Mouse (Mus musculus): ENCODE data around the gene Rsu1.

Gene Rsu1

DNA sequence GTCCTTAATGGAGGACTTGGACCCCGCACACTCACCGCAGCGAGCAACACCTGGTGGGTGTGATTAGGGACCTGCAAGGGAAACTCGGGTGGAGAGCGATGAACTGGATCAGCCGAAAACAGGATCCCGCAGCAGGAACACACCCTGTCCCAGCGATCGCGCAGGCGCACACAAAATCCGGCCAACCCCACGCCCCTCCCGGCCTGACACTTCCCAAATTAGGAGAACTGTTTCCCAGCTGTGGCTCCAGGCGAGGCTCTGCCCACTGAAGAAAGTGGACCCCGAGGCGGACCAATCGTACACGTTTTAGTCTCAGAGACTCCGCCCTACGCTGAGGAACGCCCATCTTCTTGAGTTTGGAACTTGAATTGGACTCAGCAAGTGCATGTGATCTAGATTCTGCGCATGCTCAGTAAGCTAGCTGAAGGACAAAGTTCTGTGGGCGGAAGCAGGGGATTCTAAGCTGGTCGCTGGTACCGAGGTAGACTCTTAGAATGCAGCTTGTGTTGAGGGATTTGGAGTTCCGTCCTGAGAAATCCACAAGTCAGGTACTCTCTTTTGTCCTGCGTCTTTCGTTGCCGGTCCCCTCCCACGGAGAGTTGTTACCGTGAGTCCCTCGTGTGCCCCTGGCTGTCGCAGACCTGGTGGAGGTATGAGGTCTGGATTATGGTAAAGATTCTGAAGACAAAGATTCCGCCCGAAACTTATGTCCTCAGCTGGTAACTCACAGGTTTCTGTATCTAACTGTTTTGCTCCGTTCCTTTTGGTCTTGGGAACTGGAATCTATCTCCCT is at the start of gene Rsu1:
Gene Rsu1 (minus strand): TSS at position 251 of the 793 bp plus-strand sequence.
- DNase-seq (ENCODE audit: low read depth, low spot score) = peak; percentile 100

DNA sequence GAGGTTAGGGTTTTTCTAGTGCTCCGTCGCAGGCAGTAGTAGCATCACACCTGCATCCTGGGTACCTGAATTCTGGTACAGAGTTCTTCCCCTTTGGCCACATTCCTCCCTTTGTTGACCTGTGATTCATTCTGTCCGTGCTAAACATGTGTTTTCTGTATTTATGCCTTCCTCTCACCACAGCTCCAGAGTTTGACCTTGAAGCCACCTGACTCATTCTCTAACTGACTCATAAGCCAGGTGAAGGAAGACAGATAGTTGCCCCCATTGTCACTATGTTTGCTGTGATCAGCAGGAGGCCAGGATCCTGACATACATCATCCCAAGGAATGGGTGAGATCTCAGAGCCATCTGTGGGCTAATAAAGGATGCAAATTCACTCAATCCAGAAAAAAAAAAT is 32.2 kb upstream of the Rsu1 start:
- no peak for DNase-seq (ENCODE audit: low read depth, low spot score)

DNA sequence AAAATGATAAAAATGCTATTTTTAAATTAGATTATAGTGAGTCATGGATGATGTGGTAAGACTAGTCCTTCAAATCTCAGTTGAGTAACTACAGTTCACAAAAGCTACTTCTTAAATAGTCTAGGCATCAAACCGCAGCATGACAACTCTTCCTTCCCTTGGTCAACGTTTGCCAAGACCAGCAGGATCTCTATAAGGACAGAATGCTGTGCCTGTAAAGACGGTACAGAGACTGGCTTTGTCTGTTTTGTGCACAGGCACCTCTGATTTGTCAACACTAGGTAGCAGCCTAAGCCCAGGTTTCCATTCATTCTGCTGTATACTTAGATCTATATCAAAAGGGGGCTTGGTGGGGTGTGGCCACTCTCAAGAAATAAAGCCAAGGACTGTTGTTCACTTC is 27.8 kb upstream of the Rsu1 start:
- DNase-seq (ENCODE audit: low read depth, low spot score) = peak; percentile 44

DNA sequence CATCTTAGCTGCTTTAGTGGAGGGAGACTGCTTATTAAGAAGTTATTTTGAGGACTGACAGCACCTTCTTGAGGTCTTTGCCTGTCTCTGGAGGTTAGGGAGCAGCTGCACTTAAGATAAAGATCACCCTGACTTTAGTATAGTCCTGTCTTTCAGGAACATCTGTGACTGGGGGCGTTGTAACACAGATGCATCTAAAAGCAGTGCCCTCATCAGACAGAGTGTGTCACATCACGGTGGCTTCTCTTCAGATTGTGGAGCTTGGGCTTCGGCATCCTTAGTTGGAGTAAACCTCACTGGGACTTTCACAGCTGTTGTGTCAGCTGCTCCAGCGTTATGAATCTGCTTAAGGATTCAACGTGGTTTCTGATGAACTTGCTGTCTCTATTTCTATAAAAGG is 26.5 kb upstream of the Rsu1 start:
- DNase-seq (ENCODE audit: low read depth, low spot score) = peak; percentile 61

DNA sequence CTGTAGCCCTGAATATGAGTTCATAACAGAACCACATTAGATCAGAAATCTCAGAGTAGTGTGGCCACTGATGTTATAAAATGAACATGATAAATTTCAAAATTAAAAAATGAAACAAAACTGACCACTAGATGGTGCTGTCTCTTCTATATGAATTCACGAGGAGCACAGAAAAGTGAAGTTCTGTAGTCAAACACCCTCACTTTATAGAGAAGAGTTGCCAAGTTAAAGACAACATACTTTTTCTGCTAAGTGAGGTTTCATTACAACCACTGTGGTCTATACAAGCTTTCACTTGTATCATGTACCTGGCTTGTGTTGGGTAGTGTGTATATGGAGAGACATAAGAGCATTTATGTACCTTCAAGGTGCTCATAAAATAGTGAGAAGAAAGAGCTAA is 19.4 kb upstream of the Rsu1 start:
- peak; percentile 43 for DNase-seq (ENCODE audit: low read depth, low spot score)

DNA sequence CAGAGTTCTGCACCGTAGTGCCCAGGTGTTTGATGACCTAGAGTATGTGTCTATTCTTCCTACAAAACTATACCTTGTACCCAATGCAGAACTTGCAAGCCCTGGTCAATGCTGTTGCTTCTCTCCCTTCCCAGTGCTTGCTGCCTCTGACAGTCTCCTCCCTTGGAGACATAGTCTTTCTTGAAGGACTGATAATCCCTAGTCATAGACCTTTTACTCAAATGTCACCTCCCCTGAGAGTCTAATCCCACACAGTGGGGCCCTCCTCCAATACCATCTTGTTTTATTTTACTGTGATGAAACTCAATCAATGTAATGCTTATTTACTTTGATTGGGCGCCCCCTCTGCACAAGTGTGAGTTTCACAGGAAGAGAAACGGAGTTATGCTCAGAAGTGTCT is 18.9 kb upstream of the Rsu1 start:
- no peak for DNase-seq (ENCODE audit: low read depth, low spot score)

DNA sequence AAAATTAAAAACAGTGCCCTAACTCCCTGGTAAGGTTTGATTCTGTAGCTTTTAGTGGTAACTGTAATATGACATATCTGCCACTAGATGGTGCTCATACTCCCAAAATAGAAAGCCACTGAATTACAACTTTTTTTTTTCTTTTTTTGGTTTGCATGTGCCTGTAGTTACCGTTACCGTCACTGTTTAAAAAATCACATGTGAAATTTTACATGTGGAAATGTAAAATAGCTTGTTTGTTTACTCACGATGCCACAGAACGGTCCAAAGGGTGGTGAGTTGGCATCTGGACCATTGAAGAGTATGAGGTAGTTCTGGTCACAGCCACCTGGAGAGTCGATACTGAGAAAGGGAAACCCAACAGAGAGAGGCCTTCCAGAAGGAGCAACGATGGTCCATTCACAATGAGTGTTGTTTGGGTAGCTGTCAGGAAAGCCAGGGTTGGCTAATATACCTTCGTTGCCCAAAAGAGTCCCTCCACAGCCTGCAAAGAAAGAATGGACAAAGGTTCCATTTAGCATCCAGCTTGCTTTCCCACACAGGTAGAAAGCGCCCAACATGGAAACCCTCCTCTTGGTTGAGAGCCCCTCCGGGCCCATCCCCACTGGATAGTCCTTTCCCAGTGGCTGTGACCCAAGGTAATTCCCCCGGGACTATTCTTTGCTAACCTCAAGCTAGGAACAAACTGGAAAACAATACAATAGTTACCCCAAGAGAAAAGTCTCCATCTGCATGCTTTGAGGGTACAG is 7.1 kb upstream of the Rsu1 start:
- peak; percentile 12 for DNase-seq (ENCODE audit: low read depth, low spot score)

DNA sequence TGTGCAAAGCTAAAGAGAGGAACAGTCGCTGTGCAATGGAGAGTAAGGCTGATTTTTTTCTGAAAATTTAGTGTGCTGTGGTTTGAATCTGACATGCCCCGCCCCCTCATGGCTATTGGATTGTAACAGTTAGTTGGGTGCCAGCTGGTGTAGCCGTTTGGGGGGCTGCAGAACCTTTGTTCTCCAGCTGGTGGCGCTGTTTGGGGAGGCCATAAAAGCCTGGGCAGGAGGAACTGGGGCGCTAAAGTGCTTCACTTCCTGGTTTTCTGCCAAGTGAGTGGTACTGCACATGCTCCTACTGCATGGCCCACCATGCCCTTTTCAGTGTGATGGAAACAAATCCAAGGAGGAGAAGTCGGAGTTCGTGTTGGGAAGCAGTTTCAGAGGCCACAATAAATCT is 4.7 kb upstream of the Rsu1 start:
- no peak for DNase-seq (ENCODE audit: low read depth, low spot score)

DNA sequence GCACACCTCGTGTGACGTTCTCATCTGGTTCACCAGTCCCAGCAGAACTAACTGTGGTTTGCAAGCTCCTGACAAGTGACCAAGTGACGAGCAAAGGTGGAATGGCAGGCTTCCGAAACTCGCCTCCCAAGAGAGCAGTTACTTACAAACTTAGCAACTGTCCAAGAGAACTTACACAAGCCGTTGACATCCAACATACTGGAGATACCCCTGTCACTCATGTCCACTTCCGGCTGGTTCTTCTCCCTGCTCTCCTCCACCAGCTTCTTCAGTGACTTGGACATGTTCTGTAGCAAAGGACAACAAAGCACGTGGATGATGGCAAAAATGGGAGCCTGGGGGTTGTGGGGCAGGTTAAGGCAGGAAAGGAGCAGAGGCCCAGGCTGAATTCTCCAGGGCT is 479 bp downstream of the Rsu1 start:
- DNase-seq (ENCODE audit: low read depth, low spot score) = peak; percentile 21

DNA sequence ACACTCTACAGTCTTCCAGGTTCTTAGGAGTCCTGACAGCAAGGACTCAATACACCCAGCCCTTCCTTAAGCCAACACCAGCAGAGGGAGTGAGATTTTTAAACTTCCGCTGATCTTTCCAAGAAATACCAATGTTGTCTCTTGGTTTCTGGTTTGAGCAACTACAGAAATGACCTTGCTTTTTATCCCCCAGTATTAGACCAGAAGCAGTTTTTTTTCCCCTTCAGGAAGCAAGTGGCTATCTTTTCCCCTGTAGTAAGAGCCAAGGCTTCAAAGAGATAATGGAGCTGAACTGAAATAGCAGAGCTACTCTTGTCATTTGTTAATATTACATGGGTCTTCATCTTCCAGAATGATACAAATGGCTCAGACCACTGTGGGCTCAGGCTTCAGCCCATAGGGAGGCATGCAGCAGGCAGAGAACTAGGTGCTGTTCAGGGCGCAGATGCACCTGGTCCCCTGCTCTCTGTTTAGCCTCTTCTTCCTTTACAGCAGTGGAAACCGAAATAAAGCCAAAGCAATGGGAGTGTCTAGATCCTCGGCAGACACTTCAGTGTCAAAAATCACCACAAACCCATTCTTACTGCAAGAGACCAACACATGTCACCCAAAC is 2.4 kb downstream of the Rsu1 start:
- DNase-seq (ENCODE audit: low read depth, low spot score) = no peak

DNA sequence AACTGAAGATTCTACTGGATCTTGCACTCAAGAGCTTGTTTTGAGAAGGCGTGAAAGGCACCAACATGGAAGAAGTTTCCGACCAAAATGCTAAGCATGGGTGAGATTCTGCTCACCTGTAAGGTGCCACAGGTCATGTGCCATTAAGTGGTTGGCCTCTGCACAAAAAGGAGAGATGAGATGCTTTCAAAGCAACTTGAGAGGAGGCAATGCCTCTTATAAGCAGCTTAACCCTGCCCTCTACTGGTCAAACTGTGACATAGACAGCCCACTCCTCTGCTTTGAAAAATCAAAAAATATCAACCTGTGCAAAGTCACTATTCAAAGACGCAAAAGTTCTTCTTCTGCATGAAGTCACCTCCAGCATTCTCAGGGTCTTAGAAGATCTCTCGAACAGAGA is 6.3 kb downstream of the Rsu1 start:
- peak; percentile 75 for DNase-seq (ENCODE audit: low read depth, low spot score)

DNA sequence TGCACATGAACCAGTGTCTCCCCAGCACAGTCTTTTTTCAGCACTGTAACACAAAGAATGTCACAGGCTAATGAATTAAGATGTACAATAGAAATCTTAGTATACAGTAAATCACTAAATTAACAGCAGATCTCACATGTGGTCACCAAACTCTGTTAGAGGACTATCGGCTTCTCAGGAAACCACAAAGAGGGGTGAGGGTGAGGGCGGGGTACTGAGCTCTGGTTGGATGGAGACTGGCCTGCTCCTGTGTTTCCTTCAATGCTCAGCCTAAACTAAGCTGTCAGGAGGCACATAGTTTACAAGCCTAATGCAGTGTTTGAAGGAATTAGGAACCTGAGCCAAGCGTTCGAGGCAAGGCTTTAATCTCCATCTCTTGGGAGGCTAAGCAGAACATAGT is 8.1 kb downstream of the Rsu1 start:
- DNase-seq (ENCODE audit: low read depth, low spot score) = no peak

DNA sequence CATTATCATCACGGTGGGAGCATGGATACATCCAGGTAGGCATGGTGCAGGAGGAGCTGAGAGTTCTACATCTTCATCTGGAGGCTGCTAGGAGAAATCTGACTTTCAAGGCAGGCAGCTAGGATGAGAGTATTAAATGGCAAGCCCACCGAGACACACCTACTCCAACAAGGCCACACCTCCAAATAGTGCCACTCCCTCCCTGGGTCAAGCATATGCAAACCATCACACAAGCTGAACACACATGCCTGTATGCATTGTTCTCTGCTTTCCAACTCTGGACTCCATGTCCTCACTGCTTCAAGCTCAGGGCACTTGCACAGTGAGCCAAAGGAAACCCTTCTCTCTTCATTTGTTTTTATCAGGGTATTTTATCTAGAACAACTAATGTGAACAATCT is 12.6 kb downstream of the Rsu1 start:
- no peak for DNase-seq (ENCODE audit: low read depth, low spot score)

DNA sequence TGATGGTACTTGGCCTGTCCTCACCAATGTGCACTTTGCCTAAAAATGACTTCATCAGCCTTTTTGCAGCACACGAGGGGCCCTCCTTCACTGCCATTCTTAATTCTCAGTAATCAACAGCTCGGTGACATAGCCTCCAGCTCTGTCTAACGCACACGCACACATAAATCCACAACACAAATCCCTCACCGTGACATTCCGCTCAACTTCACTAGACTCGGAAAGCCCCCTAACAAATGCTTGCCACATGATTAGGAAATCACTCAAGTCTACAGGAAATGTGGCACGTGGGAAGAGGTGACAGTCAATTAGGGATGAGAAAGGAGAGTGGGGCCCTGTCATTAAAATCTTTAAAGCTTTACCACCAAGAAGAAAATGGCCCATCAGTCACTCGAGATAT is 30.5 kb downstream of the Rsu1 start:
- DNase-seq (ENCODE audit: low read depth, low spot score) = no peak

DNA sequence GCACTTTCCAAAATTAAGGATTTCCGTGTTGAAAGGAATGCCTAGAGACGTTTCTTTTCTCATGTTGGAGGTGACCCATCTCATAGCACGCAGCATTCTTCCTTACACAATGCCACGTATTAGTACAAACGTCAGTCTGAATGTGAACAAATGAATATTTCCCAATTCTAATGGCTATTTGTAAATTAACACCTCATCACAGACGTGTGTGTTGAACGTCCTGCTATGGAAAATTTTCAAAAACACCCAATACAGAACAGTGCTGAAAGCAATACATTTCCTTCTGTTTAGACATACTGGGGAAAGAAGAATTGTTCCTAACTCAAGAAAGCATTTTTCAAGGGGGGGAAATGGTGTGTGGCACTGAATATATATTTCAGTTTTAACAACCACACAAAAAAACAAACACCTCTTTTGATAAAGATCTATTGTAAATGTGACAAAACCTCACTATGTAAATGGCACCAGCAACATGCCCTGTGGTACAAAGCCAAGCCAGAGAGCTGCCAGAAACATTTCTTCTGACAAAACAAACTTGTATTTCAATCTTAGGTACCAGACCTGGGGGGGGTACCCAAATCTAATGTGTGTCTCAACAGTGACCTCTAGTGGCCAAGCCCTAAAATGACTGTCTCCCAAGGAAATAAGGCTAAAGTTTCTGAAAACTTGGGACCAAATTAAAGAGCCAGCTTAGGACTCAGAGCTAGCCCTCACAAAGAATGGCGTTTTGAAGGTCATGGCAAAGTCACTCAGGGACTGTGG is 33.9 kb downstream of the Rsu1 start:
- peak; percentile 79 for DNase-seq (ENCODE audit: low read depth, low spot score)

DNA sequence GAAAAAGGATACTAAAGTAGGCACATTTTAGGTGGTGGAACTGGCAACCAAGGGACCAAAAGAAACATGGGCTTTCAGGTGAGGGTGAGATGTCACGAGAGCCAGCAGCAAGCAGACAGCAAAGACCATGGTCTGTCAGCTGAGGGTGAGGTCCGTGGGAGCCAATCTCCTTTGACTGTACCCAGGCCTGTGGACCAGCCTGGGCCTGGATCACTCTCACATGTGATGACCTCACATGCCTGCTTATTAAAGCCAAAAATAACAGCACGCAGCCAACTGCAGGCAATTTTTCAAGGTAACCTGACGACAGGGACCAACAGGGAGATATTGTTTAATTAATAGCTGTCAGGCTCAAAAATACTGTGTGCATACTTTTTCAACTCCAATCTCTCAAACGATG is 35.5 kb downstream of the Rsu1 start:
- DNase-seq (ENCODE audit: low read depth, low spot score) = no peak

DNA sequence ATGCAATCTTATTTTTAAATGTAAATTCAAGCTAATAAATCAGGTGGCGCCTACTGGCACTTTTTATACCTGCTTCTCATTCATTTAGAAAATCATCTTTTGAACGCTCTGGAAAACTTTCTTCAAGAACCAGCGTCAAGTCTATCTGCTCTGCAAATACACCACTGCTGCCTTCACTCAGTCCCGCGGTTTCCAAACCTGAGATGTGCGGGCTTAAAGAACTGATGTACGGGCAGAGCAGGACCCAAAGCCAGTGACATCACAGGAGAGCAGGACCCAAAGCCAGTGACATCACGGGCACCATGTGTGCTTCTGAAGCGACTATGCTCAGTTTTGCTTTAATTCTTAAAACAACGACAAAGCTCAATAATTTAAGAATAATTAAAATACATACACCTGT is 36.4 kb downstream of the Rsu1 start:
- no peak for DNase-seq (ENCODE audit: low read depth, low spot score)

DNA sequence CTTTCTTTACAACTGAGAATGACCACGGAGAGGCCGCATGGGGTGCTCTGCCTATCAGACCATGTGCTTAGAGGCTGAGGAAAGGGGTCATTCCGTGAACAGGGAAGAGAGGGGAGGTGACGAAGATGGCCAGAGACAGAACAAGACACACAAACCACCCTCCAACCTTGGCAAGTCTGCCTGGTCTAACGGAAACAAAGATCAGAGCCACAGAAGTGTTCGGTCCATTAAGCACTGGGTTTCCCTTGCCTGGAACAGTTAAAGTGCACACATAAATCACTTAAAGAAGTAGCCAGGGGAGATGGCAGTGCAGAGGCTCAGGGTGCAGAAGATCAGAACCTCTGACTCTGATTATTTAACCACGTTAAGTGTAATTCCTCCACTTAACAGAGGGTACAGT is 37.3 kb downstream of the Rsu1 start:
- DNase-seq (ENCODE audit: low read depth, low spot score) = no peak

DNA sequence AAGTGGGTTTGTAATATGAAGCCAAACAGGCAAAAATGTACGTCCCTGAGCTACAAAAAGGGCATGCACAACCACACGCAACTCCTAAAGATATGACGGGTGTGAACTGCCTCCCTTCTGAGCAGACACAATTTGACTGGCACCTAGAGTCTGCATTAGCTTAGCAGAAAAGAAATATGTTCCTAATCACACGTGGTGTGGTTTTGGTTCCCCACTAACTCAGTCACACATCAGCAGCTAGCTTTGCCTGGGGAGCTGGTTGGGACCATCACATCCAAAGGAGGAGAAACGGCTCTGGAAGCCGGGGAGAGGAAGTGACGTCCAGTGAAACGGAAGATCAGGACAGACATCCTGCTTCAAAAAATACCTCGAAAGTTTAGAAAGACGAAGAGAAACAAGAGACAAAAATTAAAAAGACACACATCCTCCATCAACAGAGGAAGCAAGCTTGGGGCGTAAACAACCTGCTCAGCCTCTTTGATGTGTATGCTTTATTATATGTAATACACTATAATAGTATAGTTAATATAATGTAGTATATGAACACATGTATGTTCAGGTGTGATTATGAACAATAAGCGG is 37.9 kb downstream of the Rsu1 start:
- no peak for DNase-seq (ENCODE audit: low read depth, low spot score)

DNA sequence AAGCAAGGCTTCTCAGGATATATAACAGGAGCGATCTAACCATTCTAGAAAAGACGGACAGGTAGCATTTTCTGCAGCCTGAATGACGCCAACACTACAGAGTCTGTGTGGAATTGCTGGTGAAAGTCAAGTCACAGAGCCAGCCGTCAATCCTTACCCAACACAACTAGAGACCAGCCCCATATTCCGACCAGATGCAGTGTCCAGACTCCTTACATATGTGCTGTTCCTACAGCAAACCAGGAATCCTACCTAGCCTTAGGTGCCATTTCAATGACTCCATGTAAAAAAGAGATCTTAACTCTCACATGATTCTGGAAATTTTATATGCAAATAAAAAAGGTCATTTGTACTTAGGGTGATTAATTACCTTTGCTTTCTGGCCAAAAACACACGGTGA is 38.9 kb downstream of the Rsu1 start:
- no peak for DNase-seq (ENCODE audit: low read depth, low spot score)

DNA sequence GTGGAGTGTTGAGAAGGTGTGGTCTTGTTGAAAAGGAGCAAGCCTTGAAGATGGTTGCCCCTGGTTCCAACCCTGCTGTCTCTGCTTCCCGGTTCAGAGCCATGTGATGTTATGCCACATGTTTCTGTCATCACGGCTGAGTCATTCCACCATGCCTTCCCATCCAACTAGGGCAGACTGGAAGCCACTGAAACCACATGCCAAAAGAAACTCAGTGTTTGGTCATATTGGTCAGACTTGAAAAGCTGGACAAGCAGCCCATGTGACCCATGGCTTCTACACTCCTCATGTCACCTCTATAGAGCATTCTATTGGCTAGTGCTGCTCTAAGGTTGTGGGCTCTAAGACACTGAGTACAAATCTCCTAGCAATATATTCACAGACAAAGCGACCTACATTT is 41.5 kb downstream of the Rsu1 start:
- DNase-seq (ENCODE audit: low read depth, low spot score) = no peak

DNA sequence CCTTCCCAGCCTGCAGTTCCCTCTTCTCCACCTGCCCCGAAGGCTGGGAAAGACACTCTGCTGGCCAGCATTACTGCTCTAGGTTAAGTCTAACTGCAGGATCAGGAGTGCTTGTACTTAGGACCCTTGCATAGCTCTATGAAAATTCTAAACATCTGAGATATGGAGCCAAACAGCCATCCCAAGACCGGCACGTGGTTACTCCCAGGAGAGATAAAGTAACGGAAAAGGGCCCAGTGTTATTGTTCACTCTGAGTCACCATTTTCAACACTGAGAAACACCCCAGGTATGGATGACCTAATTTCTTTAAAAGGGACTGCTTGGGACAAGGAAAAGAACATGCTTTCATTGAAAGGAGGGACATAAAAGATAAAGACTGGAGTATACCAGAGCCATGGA is 45.2 kb downstream of the Rsu1 start:
- DNase-seq (ENCODE audit: low read depth, low spot score) = no peak

Data from brain, adult 2 months (tissue).